Mouse (Mus musculus) cerebellum, adult 9-10 months (tissue): ENCODE data around the gene Olfr600.
"Not testable (repeated sequence)": the region's sequence is repeated elsewhere in the genome, so short reads cannot be mapped to it uniquely, and the experiment has no call there.

Experiments used
- DNase-seq: peaks from one replicate; pipeline ENCODE4 v3.0.0; 2022

The Olfr600 gene

DNA sequence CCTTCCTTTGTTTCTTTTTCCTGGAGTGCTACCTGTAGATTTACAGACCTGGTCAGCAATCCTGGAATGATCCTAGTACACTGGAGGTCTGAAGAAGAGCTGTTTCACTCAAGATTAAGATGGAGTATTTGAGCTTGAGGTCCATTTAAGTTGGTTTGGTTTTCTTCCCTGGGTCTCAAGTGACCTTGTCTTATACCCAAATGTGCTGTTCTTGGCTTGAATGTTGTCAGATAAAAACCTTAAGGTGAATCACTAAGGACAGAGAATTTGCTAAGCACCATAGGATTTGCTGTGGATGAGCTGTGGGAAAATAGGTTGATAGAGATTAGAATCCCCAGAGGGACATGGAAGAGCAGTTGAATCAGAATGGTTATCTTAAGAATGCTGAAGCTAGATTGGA is at the start of gene Olfr600:
Olfr600 (minus strand) TSS at position 101 of the 400 bp plus-strand sequence.
- no peak for DNase-seq

DNA sequence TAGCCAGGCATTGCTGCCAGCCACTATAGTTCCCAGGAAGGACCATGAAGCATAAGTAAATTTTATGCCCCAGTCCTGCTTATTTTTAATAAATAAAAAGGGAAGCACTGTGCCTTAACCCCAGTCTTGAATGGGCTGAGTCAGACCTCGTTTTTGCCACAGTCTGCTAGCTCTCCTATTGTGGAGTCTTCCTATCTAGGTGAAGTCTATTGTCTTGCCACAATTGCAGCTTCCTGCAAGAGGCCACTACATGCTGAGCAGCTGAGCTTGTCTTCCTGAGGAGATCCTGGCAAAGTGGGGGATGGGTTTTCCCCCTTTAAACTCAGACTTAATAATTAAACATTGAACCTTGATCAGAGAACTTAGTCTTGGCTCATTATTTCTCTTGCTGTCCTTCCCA is 49.5 kb upstream of the Olfr600 start:
- DNase-seq: no peak

DNA sequence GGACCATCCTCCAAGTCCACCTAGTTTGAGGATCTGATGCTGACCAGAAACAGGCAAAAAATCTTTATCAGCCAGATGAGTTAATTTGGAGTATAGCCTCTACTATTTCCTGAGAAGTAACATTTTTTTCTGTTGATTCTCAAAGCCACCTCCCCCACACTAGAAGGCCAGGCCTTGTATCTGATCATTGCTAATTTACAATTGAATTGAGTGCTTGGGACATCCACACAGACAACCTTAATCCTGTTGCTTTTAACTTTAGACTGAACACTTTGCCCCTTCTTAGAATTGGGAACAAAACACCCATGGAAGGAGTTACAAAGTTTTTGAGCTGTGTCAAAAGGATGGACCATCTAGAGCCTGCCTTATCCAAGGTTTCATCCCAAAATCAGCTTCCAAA is 48.3 kb upstream of the Olfr600 start:
- no peak for DNase-seq

DNA sequence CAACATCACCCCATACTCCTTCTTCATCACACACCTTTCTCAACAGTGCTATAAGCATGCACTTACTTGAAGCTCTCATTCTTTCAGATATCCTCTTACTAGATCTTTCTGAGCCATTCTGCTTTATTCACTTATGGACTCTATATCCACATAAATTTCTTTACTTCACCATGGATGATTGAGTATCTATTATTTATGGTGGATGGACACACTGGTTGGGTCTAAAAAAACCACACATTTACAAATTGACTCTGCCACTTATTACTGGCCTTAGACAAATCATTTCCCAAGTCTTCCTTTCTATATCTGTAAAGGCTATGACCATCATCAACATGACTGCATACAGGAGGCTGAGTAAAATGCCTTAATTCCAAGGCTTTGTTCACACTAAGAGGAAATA is 36.6 kb upstream of the Olfr600 start, which contains the start of gene Olfr603:
Olfr603 (minus strand) TSS at position 101 of the 400 bp plus-strand sequence.
- DNase-seq: no peak

DNA sequence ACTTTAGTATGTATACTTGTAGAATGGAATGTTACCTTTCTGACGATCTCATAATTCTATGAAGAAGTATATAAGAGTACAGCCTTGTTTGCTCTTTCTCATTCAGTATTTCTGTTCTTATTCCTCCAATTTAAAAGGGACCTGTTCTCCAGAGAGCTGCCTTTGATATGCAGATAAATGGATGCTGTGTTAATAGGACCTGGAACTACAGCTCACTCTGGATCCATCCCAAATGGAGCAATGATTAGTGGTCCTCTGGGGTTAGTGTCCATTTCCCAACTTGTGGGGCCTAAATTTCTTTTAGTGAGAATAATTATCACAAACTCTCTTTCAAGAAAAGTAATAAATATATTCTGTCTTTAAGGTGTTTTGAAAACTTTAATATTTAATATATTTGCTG is 13.1 kb upstream of the Olfr600 start, which contains the start of gene Olfr601:
Olfr601 (minus strand) TSS at position 101 of the 400 bp plus-strand sequence.
- DNase-seq: no peak

DNA sequence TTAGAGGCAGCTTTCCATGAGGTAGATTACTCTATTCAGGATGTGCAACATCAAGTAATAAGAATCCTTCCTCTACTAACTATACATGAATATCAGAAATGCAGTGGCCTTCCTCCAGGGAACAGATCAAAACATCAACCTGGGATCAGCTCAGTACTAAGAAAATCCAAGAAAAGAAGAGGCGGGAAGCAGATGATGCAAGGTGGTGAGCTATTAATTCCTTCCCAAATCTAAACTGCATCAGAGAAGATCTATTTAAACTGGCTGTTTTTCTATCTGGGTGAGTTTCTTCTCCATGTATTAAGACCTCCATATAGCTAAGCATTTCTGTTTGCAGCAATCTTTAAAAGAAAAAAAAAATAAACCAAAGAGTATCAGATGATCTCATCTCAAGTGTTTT is 13.9 kb downstream of the Olfr600 start, which contains the start of gene Olfr599:
Olfr599 (plus strand) TSS at position 301 of the 400 bp plus-strand sequence.
- no peak for DNase-seq

DNA sequence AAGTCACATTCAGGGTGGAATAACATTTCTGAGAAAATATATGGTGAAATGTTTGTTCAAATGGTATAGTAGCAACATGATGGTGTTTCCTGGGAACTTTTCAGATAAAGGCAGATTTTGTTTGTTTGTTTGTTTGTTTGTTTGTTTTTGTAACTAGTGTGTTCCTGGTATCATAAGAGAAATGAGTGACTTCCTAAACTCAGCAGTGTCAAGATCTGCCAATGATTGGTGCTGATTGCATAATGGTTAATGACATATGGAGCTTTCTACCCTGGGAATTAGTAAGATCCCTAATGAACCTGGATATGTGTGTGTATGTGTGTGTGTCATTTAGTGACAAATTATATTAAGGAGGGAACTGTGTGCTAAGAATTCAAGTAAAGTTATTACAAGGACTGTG is 26.2 kb downstream of the Olfr600 start, which contains the start of gene Olfr598:
Olfr598 (plus strand) TSS at position 301 of the 400 bp plus-strand sequence.
- no peak for DNase-seq

DNA sequence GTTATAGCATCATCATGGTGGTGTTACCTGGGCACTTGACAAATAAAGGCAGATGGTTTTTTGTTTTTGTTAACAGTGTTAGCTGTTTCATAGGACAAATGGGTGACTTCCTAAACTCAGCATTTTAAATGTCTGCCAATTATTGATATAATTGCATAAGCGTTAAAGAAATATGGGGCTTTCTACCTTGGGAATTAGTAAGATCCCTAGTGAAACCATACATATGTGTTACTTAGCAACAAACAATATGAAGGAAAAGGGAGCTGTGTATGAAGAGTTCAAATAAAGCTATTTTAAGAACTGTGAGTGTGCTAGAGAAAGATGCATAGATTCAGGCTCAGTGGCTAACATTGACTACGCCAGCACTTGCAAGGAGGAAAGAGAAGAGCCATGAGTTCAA is 33.5 kb downstream of the Olfr600 start, which contains the start of gene Olfr597:
Olfr597 (plus strand) TSS at position 301 of the 400 bp plus-strand sequence.
- not testable (repeated sequence) for DNase-seq

DNA sequence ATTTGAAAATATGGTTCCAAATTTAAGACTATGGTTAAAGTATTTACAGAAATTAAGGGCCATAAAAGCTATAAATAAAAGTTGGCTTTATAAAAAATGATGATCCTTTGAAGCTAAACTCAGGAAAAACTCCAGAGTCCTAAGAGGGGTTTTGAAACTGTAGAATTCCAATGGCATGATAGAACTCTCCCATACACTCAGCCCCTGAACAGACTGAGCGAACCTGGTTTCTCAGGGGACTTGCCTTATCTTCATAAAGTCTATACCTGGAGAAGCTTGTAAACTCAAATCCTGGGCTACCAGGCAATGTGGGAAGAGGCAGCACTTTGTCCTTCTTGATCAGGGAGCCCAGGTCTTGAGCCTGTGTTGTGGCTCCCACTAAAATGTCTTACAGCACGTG is 44.1 kb downstream of the Olfr600 start, which contains the start of gene Olfr596:
Olfr596 (plus strand) TSS at position 301 of the 400 bp plus-strand sequence.
- DNase-seq: not testable (repeated sequence)
